Mouse (Mus musculus) testis, adult 2 months (tissue): ENCODE measurements around the gene Znrf4. TPM values are rescaled to one million over a fixed set of nuclear protein-coding genes. Genes with fewer than 3 reads are reported as not detected.

ENCODE experiments used
- H3K27ac ChIP-seq: fragments of 200-500 bp; 2 replicates; pipeline ENCODE4 v1.5.1; 2012; ENCODE audit warnings: low read depth, low read length; ENCODE audit not compliant: control insufficient read depth, insufficient read depth
- H3K27me3 ChIP-seq: fragments of 200-500 bp; 2 replicates; pipeline ENCODE4 v1.6.1; 2012; ENCODE audit warnings: mild to moderate bottlenecking, low read length, moderate library complexity; ENCODE audit not compliant: control insufficient read depth, insufficient read depth
- H3K36me3 ChIP-seq: fragments of 200-500 bp; 2 replicates; pipeline ENCODE4 v1.6.1; 2012; ENCODE audit warnings: mild to moderate bottlenecking, low read length; ENCODE audit not compliant: control insufficient read depth, insufficient read depth
- H3K4me1 ChIP-seq: fragments of 200-500 bp; 2 replicates; pipeline ENCODE4 v1.6.1; 2012; ENCODE audit warnings: low read length; ENCODE audit not compliant: control insufficient read depth, insufficient read depth
- H3K4me3 ChIP-seq: fragments of 200-500 bp; 2 replicates; pipeline ENCODE4 v1.5.1; 2012; ENCODE audit warnings: low read depth, mild to moderate bottlenecking, low read length, moderate library complexity, mixed read lengths; ENCODE audit not compliant: control insufficient read depth
- CTCF ChIP-seq: fragments of 200-500 bp; IDR thresholded peaks from 2 replicates; pipeline ENCODE4 v1.5.1; 2012; ENCODE audit warnings: low read depth, mild to moderate bottlenecking, inconsistent platforms, low read length, moderate library complexity; ENCODE audit not compliant: control insufficient read depth, insufficient read depth, insufficient replicate concordance
- POLR2A ChIP-seq: fragments of 200-500 bp; IDR thresholded peaks from 2 replicates; pipeline ENCODE4 v1.6.1; 2012; ENCODE audit warnings: low read depth, mild to moderate bottlenecking, inconsistent platforms, low read length, moderate library complexity; ENCODE audit not compliant: control insufficient read depth
- polyA plus RNA-seq: library from polyadenylated mRNA; depleted of rRNA; stranded (reverse); fragments of >200 nt; gene quantifications from 2 replicates; pipeline ENCODE4 v1.2.3, GENCODE M21; 2012

The Znrf4 gene
- polyA plus RNA-seq, 1 experiment, result 1,198 TPM

DNA sequence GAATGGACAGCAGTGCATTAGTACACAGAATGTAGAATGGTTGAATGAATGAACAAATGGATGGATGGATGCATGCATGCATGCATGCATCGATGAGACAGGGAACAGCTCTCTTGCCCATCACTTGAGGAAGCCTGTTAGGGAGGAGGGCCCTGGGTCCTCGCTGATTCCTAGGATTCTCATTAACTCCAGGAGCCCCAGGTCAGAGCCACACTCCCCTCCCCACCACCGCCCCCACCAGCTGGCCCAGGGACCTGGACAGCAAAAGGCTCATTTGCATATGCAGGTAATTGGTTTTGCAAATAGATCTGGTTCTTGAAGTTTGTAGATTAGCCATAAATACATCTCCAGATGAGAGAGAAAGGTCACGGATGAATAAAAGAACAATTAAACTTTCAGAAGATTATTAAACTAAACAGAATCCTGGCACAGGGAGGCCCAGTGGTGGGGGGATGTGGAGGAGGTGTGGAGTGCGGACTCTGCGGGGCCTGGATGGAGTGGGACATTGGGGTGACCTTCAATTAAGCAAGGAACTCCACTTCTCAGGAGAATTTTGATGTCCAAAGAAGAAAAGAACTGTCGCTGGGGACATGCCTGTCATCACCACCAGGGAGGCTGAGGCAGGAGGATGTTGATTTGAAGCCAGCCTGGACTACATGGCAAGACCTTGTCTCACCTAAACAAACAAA is 32.6 kb upstream of the Znrf4 start:
- Histone ChIP-seq H3K27ac (no peak overlapping the region), H3K4me3 (no peak overlapping the region), H3K4me1 (peaks cover 14% of the 10 kb centered on the region), H3K27me3 (no peaks in the 10 kb centered on the region), H3K36me3 (no peaks in the 10 kb centered on the region)
- TF ChIP-seq CTCF, result no peak
- TF ChIP-seq POLR2A, result no peak

DNA sequence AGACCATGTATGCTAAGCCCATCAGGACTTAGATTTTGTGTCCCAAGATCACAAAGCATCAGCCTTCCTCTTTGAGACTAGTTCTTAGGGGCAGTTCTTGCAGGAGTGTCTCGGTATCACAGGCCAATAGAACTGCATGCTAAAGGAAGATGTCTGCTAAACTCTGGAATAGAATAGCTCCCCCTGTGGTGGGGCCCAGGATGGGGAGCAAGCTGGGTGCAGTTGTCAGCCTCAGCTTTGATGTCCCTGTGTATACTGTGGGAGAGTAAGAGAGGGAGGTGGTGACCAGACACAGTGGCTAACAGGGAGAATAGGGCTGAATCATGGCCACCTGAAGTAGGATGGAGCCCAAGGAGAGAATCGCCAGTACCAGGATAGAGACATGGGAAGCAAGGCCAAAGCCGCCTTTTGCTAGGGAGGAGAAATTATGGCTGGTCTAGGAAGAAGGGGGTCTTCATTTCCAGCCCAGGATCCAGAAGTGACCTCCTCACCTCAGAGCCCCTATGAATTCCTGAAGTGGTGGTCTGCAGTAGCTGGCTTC is 31.5 kb upstream of the Znrf4 start:
- H3K4me3 ChIP-seq, result no peak overlapping the region
- peaks cover 15% of the 10 kb centered on the region for H3K4me1 ChIP-seq
- H3K27me3 ChIP-seq, result no peaks in the 10 kb centered on the region
- no peaks in the 10 kb centered on the region for H3K36me3 ChIP-seq
- H3K27ac ChIP-seq, result no peak overlapping the region
- TF ChIP-seq CTCF (no peak), POLR2A (no peak)

DNA sequence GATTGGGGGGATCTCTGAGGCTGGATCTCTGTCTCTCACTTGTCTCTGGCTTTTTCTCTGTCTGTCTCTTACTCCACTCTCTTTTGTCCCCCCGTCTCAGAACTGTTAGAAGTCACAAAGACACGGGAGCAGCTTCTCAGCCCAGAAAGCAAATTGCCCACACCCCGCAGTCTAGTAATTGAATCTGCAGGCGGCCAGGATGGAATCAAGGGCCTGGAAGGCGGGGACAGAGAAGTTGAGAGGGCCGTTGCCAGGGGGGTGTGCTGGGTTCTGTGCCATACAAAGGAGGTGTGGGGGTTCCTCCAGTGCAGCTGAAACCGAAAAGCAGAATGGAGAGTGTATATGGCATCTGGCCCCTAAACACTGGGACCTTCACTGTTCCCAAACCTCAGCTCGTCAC is 30.5 kb upstream of the Znrf4 start:
- TF ChIP-seq POLR2A (no peak), CTCF (no peak)
- H3K36me3 ChIP-seq, result no peaks in the 10 kb centered on the region
- H3K4me3 ChIP-seq, result no peak overlapping the region
- H3K27ac ChIP-seq, result no peak overlapping the region
- no peaks in the 10 kb centered on the region for H3K27me3 ChIP-seq
- peaks cover 15% of the 10 kb centered on the region for H3K4me1 ChIP-seq

DNA sequence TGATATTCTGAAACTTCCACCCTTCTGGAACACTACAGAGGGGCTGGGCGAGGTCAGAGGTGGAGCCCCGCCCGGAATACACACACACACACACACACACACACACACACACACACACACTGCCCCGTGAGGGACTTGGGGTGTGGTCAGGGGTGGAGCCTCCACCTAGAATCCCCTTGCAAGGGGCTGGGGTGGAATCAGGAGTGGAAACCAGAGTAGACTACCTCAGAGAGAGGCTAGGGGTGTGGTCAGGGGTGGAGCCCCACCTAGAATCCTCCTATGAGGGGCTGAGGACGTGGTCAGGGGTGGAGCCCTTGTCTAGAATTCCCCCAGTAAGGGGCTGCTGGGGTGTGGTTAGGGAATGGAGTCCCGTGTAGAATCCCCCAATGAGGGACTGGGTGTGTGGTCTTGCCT is 28.3 kb upstream of the Znrf4 start:
- Histone ChIP-seq H3K4me1 (peaks cover 16% of the 10 kb centered on the region), H3K27me3 (no peaks in the 10 kb centered on the region), H3K27ac (no peak overlapping the region)

GRCm38 (mm10) chr17:56537912-56538311 is 25.7 kb upstream of the Znrf4 start:
- Histone ChIP-seq H3K4me1 (peaks cover 16% of the 10 kb centered on the region), H3K36me3 (no peaks in the 10 kb centered on the region), H3K27ac (no peak overlapping the region)

More for the DNA sequence above, 28.3 kb upstream of the Znrf4 start:
- TF ChIP-seq POLR2A (no peak), CTCF (no peak)
- Histone ChIP-seq H3K36me3 (no peaks in the 10 kb centered on the region), H3K4me3 (no peak overlapping the region)

GRCm38 (mm10) chr17:56536874-56537273 is 24.6 kb upstream of the Znrf4 start:
- H3K27ac ChIP-seq, result no peak overlapping the region
- H3K4me3 ChIP-seq, result no peak overlapping the region
- TF ChIP-seq CTCF, result no peak
- TF ChIP-seq POLR2A, result no peak
- H3K27me3 ChIP-seq, result no peaks in the 10 kb centered on the region
- no peaks in the 10 kb centered on the region for H3K36me3 ChIP-seq
- peaks cover 16% of the 10 kb centered on the region for H3K4me1 ChIP-seq

More at GRCm38 (mm10) chr17:56537912-56538311, 25.7 kb upstream of the Znrf4 start:
- Histone ChIP-seq H3K4me3 (no peak overlapping the region), H3K27me3 (no peaks in the 10 kb centered on the region)
- no peak for TF ChIP-seq POLR2A
- TF ChIP-seq CTCF, result no peak

DNA sequence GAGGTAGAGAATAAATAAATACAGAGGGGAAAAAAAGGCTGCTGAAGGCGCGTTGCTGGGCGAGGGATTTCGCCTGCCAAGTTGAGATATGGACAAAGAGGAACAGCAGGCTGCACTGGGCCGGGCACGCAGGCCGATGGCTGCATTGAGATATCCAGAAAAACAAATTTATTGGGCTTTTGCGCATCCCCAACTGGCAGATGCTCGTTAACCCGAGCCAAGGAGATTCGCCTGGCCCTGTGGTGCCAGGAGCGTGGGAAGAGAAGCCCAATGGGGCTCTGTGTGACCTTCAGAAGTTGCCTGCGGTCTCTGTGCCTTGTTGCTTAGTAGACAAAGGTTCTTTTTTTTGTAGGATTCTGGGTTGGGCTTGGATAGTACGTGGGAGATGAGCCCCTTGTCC is 24.0 kb upstream of the Znrf4 start:
- Histone ChIP-seq H3K4me1 (peaks cover 16% of the 10 kb centered on the region), H3K36me3 (no peaks in the 10 kb centered on the region), H3K4me3 (no peak overlapping the region), H3K27ac (no peak overlapping the region), H3K27me3 (no peaks in the 10 kb centered on the region)
- TF ChIP-seq POLR2A (no peak), CTCF (no peak)

DNA sequence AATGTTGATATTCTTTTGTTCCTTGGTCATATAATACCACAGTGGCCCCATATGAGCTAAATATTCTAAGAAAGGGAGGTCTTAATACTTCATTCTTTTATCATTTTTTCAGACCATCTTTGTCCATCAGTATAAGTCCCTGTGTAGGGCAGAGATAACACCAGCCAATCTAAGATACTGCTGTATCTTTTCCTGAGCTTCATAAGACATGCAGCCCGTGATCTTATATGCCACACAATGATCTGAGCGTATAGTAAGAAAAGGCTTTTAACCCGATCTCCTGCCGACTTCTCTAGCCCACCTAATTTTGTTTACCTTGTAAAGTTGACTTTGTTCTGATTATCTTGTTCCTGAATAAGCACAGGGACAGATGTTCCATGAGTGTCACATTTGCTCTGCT is 12.7 kb upstream of the Znrf4 start:
- Histone ChIP-seq H3K4me1 (no peaks in the 10 kb centered on the region), H3K4me3 (no peak overlapping the region), H3K36me3 (no peaks in the 10 kb centered on the region), H3K27ac (no peak overlapping the region), H3K27me3 (no peaks in the 10 kb centered on the region)
- no peak for TF ChIP-seq POLR2A
- TF ChIP-seq CTCF, result no peak
